Mouse (Mus musculus) lung, adult 2 months (tissue): ENCODE measurements at regions not wholly inside any gene's neighbourhood (a gene's known extent, or its start where the extent isn't known, plus 50 kb on each side); places are given as distances from the start of the nearest gene placed in this dataset.

Experiments used
- CTCF ChIP-seq: fragments of 200-500 bp; IDR thresholded peaks from 2 replicates; pipeline ENCODE4 v1.5.1; 2011; ENCODE audit warnings: mild to moderate bottlenecking, low read length, control low read depth; ENCODE audit not compliant: insufficient read depth
- POLR2A ChIP-seq: fragments of 200-500 bp; IDR thresholded peaks from 2 replicates; pipeline ENCODE4 v1.6.1; 2011; ENCODE audit warnings: low read depth, mild to moderate bottlenecking, control low read depth, low read length, borderline replicate concordance; ENCODE audit errors: extremely low read depth

- TF ChIP-seq POLR2A (no peak), CTCF (no peak)
These were observed 226.9 kb upstream of the Prkd1 start for GRCm38 (mm10) chr12:50875796-50876195.
